Mouse (Mus musculus) heart, postnatal 0 days (tissue): Measurements from ENCODE around the gene Slc24a3.

Experiments used
- CTCF ChIP-seq: IDR thresholded peaks from 2 replicates; pipeline ENCODE4 v1.5.1; 2016; ENCODE audit warnings: antibody characterized with exemption, control low read depth, low read depth
- EP300 ChIP-seq: IDR thresholded peaks from 2 replicates; pipeline ENCODE4 v1.6.1; 2016; ENCODE audit warnings: antibody characterized with exemption, low read depth

GRCm38 (mm10) chr2:145680141-145680540 lies 512.6 kb downstream of the Slc24a3 start:
- no peak for TF ChIP-seq EP300
- TF ChIP-seq CTCF: no peak
